Mouse (Mus musculus): ENCODE data around the gene Gm26938. TPM values are rescaled to one million over a fixed set of nuclear protein-coding genes. Genes with fewer than 3 reads are reported as not detected.
A peak's percentile ranks its signal among the peaks of the same experiment; 100 is the strongest.

Gene Gm26938
- total RNA-seq, 2 experiments from 2014 or later: not detected

Small RNA genes within 50 kb of the gene (microRNA-seq; reads per million reads assigned to microRNA genes)
- gene Mir7037: 5.3 reads per million, percentile 18 among the genes with 10 or more reads in this experiment

Other genes starting within 250 kb of the Gm26938 start
- gene Micall2, start 90.1 kb downstream of the Gm26938 start, total RNA-seq (2021): 1 to 10 TPM; 1.7 to 3.4 TPM
- gene Ints1, start 50.7 kb downstream of the Gm26938 start, total RNA-seq (2021): 10 to 100 TPM; 95.5 to 96.2 TPM
- 1 to 10 TPM; 8.2 to 8.8 TPM for gene Mafk, start 34.9 kb downstream of the Gm26938 start, total RNA-seq (2021)
- under 1 TPM in 1 of 2 experiments, not detected in 1; 0.89 TPM for gene Tmem184a, start 6.5 kb downstream of the Gm26938 start, total RNA-seq (2021)
- gene Psmg3, start 478 bp upstream of the Gm26938 start, total RNA-seq (2021): 10 to 100 TPM; 19.3 to 19.9 TPM
- 10 to 100 TPM; 32.8 to 34.6 TPM for gene Elfn1, start 81.5 kb upstream of the Gm26938 start, total RNA-seq (2021)